16 mouse cellular contexts compared by ENCODE assay signal in genomic region chr12:117840705-117841104, GRCm38 (mm10).
"Had no signal": no experiment of that assay in that cellular context is flagged by ENCODE, and none has a peak within 500 bp of the region (broad histone marks: within the 10 kb centered on the region; RNA-seq: fewer than 3 reads in every experiment).

No protein-coding gene starts in this region.

- H3K9ac ChIP-seq: neural tube, embryonic 13.5 days; neural tube, embryonic 15.5 days; stomach, embryonic 15.5 days had no signal

- H3K27ac ChIP-seq: neural tube, embryonic 13.5 days; neural tube, embryonic 15.5 days; stomach, embryonic 15.5 days; stomach, postnatal 0 days had no signal

- H3K27me3 ChIP-seq: stomach, embryonic 15.5 days had no signal

- H3K4me3 ChIP-seq: neural tube, embryonic 13.5 days; neural tube, embryonic 15.5 days; stomach, embryonic 15.5 days had no signal

- H3K9me3 ChIP-seq: neural tube, embryonic 13.5 days; neural tube, embryonic 15.5 days; stomach, embryonic 15.5 days had no signal

- DNase-seq: retina, postnatal 1 day; right cerebral cortex, adult 18-20 months; right cerebral cortex, postnatal 14 days; right cerebral cortex, postnatal 25 days; right cerebral cortex, postnatal 4 days; spleen, adult 18-20 months; thymus, adult 18-20 months; thymus, adult 2 months; thymus, postnatal 14 days; thymus, postnatal 25 days; thymus, postnatal 36 days; thymus, postnatal 4 days had no signal

- H3K36me3 ChIP-seq: neural tube, embryonic 13.5 days; neural tube, embryonic 15.5 days; stomach, embryonic 15.5 days had no signal

- H3K4me1 ChIP-seq: stomach, embryonic 15.5 days had no signal
